Mouse (Mus musculus): ENCODE results near the gene Gm21663. TPM values are rescaled to one million over a fixed set of nuclear protein-coding genes. Genes with fewer than 3 reads are reported as not detected.

Gene Gm21663
- 1.7 TPM for polyA plus RNA-seq (2014; fragmentation: Illumina TruSeq; extraction: RNeasy Lipid Tissue Mini Kit (QIAGEN cat#74804))

GRCm38 (mm10) chr5:25942281-25942680 is at the start of gene Gm21663:
Gm21663 (minus strand) TSS chr5:25942381.

DNA sequence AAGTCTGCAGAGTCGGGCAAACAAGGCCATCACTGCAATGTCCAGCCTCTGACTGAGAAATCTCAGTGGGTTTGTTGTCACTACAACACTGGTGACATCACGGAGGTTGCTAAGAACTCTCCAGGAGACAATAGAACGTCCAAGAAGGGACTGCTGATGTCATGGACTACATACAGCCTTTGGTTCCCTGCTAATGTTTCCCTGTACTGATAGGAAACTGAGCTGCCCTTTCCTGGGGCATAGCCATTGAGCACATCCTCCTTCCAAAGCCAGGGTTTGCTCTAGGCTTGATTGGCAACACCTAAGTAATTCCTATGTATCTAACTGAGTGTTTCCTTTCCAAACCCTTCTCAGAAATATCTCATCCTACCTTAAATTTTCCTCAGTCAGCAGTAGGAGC is 46.4 kb upstream of the Gm21663 start, which contains the start of gene Gm21698:
Gene Gm21698, minus strand, starts transcription at position 101 of the 400 bp plus-strand sequence.

DNA sequence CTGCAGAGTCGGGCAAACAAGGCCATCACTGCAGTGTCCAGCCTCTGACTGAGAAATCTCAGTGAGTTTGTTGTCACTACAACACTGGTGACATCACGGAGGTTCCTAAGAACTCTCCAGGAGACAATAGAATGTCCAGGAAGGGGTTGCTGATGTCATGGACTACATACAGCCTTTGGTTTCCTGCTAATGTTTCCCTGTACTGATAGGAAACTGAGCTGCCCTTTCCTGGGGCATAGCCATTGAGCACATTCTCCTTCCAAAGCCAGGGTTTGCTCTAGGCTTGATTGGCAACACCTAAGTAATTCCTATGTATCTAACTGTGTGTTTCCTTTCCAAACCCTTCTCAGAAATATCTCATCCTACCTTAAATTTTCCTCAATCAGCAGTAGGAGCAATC is 30.4 kb upstream of the Gm21663 start, which contains the start of gene Gm21680:
Gene Gm21680, minus strand, starts transcription at position 101 of the 400 bp plus-strand sequence.

DNA sequence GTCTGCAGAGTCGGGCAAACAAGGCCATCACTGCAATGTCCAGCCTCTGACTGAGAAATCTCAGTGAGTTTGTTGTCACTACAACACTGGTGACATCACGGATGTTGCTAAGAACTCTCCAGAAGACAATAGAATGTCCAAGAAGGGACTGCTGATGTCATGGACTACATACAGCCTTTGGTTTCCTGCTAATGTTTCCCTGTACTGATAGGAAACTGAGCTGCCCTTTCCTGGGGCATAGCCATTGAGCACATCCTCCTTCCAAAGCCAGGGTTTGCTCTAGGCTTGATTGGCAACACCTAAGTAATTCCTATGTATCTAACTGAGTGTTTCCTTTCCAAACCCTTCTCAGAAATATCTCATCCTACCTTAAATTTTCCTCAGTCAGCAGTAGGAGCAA is 12.1 kb upstream of the Gm21663 start, which contains the start of gene Gm21671:
Gene Gm21671, minus strand, starts transcription at position 101 of the 400 bp plus-strand sequence.

Other genes with a start within 250 kb of the Gm21663 start
- 17.8 TPM for gene Xrcc2, start 236.6 kb downstream of the Gm21663 start, polyA plus RNA-seq (2014; fragmentation: Illumina TruSeq; extraction: RNeasy Lipid Tissue Mini Kit (QIAGEN cat#74804))
- gene Actr3b, start 182.4 kb downstream of the Gm21663 start, polyA plus RNA-seq (2014; fragmentation: Illumina TruSeq; extraction: RNeasy Lipid Tissue Mini Kit (QIAGEN cat#74804)) = 37.5 TPM
- 3.0 TPM for gene Gm21671, start 12.0 kb upstream of the Gm21663 start, polyA plus RNA-seq (2014; fragmentation: Illumina TruSeq; extraction: RNeasy Lipid Tissue Mini Kit (QIAGEN cat#74804))
- gene Gm21680, start 30.3 kb upstream of the Gm21663 start, polyA plus RNA-seq (2014; fragmentation: Illumina TruSeq; extraction: RNeasy Lipid Tissue Mini Kit (QIAGEN cat#74804)) = not detected
- gene Gm21698, start 46.3 kb upstream of the Gm21663 start, polyA plus RNA-seq (2014; fragmentation: Illumina TruSeq; extraction: RNeasy Lipid Tissue Mini Kit (QIAGEN cat#74804)) = 3.8 TPM
- gene Gm1979, start 62.4 kb upstream of the Gm21663 start, polyA plus RNA-seq (2014; fragmentation: Illumina TruSeq; extraction: RNeasy Lipid Tissue Mini Kit (QIAGEN cat#74804)) = 1.3 TPM
- 0.40 TPM for gene Gm5862, start 80.5 kb upstream of the Gm21663 start, polyA plus RNA-seq (2014; fragmentation: Illumina TruSeq; extraction: RNeasy Lipid Tissue Mini Kit (QIAGEN cat#74804))
- 4.7 TPM for gene Speer4a, start 97.2 kb upstream of the Gm21663 start, polyA plus RNA-seq (2014; fragmentation: Illumina TruSeq; extraction: RNeasy Lipid Tissue Mini Kit (QIAGEN cat#74804))
- 0.77 TPM for gene Gm7347, start 116.2 kb upstream of the Gm21663 start, polyA plus RNA-seq (2014; fragmentation: Illumina TruSeq; extraction: RNeasy Lipid Tissue Mini Kit (QIAGEN cat#74804))
- 0.31 TPM for gene Gm10471, start 146.9 kb upstream of the Gm21663 start, polyA plus RNA-seq (2014; fragmentation: Illumina TruSeq; extraction: RNeasy Lipid Tissue Mini Kit (QIAGEN cat#74804))
- gene 5031410I06Rik, start 163.0 kb upstream of the Gm21663 start, polyA plus RNA-seq (2014; fragmentation: Illumina TruSeq; extraction: RNeasy Lipid Tissue Mini Kit (QIAGEN cat#74804)) = 0.91 TPM
- 0.97 TPM for gene Gm10220, start 179.0 kb upstream of the Gm21663 start, polyA plus RNA-seq (2014; fragmentation: Illumina TruSeq; extraction: RNeasy Lipid Tissue Mini Kit (QIAGEN cat#74804))